Mouse (Mus musculus): ENCODE measurements around the gene Ddit4.

Ddit4 gene

DNA sequence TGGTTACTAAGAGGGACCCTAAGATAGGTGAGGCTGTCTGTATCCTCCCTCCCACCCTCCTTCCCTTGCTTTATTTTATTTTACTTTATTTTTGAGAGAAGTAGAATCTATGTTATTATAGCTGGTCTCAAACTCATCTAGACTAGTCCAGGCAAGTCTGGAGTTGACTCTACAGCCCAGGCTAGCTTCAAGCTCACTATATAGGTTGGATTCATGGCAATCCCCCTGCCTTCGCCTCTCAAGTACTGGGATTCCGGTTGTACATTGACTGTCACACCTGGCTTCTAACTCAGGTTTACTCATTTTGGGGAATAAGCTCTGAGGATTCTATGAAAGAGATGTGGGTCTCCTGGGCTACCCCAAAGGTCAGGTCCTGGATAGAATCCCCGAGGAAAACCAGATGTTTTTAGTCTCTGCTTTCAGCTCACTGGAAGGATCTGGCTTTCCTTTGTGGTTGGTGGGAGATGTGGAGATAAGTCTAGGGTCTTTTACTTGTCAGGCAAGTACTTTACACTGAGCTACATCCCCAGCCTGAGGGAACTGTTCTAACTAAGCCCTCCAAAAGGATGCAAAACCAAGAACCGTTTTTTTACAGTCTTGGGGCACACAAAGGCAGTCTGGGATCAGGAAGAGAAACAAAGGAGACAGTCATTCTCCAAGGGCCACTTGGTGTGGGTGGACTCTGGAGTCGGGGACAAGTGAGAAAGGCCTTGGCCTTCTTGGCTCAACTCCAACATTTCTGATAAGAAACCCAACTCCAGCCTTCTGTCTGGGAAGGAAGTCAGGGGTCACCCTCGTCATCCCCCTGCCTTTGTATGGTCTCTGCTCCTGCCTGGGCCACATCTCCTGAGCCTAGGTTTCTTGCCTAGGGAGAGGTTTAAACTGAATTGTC is 3.0 kb downstream of the Ddit4 start:
- no peak for DNase-seq (ENCODE audit: low spot score)

DNA sequence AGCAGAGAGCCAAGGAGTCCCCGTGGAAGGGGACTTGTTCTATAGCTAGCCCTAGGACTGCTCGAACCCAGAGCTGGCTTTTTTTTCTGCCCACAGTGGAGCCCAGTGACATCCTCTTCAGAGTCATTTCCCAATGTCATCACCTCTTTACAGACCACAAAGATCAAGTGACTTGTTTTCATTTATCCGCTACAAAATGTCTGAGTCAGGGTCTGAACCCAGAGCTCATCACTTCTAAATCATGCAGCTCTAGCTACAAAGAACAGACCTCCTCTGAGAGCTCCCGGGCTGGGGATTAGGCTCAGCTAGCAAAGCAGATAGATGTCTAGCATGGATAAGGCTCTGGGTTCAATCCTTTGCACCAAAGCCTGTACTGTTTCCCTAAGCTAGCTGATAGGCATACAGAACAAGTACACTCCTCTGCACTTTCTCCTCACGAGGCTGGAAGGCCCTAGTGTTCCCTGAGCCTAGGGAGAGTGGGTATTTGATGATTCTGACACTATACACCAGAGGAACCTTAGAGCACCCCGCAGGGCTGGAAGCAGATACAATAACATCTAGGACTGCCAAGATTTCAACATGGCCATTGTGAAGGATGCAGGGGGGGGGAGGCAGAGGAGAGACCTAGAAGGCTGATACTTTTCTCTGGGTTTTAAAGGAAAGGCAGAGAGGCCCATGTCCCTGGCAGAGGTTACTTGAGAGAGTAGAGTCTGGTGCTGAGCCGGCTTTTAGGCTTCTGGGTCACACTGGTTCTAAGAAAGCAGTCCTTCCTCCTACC is 4.1 kb downstream of the Ddit4 start:
- DNase-seq (ENCODE audit: low spot score) = no peak

DNA sequence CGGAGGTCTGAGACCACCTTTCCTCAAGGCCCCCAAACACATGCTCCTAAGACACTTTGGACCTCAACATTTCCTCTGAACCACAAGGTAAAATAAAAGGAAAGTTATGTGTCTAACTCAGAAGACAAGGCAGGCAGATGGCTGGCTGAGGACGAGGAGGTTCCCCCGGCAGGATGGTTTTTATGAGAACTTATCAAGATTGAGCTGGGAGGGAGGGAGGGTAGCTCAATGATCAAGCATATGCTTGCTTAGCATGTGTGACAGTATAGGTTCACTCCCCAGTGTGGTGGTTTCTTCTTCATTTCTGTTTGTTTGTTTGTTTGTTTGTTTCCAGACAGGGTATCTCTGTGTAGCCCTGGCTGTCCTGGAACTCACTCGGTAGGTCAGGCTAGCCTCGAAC is 5.3 kb downstream of the Ddit4 start:
- DNase-seq (ENCODE audit: low spot score) = no peak

DNA sequence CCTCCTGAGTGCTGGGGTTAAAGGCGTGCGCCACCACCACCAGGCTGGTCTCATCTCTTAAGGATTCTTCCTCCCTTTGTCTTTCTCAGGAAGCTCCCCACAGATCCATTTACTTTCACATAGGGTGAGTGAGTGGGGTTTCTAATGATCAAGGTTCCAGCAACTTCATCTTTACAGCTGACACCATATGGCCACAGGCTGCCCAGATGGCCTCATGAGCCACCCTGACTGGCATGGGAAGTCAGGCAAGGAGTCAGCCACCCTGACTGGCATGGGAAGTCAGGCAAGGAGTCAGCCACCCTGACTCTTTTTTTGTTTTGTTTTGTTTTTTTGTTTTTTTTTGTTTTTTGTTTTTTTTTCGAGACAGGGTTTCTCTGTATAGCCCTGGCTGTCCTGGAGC is 6.2 kb downstream of the Ddit4 start:
- DNase-seq (ENCODE audit: low spot score) = no peak

DNA sequence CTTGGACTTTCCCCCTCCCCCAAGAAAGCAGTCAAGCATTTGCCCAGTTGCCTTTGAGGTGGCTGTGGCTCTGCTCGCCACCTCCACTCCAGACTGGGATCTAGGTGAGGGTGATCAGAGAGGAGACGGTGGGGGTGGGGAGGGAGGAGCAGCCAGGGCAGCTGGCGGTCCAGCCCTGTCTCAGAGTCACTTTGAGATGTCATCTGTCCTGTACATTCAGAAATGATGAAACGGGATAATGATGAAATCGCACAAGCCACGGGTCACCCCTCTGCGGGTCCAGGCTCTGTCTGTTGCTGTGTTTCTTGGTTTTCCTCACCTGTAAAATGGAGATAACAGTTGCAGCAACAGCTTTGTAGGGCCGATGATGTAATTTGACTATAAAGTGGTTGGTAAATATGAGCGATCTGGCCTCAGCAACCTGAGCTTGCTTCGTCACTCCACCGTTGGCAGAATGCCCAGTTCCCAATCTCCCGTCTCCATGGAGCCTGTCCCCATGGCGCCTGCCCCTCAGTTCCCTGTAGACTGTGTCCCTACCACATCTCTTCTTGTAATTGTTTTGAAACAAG is 8.1 kb downstream of the Ddit4 start:
- DNase-seq (ENCODE audit: low spot score) = no peak

DNA sequence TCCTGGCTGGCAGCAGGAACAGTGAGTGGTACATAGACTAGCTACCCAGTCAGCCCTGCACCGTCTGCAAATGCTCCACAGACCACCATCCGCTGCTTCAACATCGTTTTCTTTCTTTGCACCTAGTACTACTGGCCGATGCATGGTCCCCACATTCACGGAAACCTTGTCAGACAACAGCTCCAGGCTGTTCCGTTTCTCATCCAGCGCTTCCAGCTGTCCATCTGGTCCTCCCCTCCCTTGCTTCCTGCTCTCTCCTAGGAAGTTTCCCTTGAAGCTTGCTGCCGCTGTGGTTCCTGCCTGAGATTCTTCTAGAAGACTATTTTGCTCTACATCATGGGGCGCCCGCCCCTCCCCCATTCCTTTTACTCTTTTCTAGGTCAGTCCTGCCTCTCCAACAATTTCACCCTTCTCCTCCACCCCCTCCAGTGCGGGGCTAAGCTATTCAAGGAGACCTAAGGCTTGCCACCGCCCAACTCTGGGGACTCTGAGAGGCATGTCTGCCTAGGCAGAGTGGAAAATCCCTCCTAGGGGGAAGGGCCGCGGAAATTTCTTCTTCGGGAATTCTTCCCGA is 8.7 kb downstream of the Ddit4 start:
- no peak for DNase-seq (ENCODE audit: low spot score)

DNA sequence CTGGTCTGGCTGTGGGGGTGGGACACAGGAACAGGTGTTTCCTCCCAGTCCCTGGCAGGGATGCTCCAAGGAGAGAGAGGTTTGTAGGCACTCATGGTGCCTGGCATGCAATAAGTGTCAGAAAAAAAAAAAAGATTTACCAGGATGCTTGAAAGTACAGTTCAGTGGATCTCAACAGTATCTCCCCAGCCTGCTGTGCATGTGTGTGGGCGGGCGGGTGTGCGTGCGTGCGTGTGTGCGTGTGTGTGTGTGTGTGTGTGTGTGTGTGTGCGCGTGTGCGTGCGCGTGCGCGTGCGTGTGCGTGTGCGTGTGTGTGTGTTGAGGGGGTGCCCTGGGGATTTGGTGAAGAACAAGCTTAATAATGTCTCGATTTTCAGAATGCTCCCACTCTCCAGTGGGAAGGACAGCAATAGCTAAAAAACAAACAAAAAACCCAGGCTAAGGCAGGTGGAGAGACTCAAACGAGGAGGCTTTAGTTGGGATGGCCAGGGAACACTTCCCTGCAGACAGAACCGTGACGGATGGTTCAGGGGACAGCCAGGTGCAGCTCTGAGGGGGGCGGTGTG is 9.3 kb downstream of the Ddit4 start:
- DNase-seq (ENCODE audit: low spot score) = no peak

DNA sequence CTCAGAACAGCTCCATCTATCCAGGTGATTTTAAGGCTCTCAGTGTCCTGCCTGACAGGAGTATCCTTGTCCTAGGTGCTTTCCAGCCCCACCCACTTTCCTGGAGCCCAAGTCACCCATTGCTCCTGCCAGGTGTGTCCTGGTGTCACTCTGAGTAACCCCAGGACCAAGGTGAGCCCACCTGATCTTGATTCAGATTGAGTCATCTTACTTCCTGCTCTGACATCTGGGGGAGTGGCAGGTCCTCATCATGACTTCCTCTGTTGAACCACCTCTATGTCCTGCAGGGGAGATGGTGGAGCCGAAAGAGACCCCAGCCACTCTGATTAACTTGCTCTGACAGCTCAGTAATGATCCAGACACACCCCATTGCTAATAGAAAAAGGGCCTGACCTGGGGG is 12.6 kb downstream of the Ddit4 start:
- DNase-seq (ENCODE audit: low spot score) = no peak

DNA sequence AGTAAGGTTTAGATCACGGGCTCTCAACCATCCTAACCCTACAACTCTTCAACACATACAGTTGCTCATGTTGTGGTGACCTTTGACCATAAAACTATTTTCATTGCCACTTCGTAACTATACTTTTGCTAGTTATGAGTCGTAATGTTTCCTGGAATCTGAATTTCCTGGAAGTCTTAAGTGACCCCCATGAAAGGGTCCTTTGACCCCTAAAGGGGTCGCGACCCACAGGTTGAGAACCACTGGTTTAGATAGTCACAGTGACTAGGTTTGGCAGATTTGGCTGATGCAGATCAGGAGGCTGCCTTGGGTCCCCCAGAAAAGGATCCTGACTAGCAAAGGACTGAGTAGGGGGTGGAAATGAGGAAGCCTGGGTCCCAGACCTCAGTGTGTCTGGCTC is 13.0 kb downstream of the Ddit4 start:
- no peak for DNase-seq (ENCODE audit: low spot score)

DNA sequence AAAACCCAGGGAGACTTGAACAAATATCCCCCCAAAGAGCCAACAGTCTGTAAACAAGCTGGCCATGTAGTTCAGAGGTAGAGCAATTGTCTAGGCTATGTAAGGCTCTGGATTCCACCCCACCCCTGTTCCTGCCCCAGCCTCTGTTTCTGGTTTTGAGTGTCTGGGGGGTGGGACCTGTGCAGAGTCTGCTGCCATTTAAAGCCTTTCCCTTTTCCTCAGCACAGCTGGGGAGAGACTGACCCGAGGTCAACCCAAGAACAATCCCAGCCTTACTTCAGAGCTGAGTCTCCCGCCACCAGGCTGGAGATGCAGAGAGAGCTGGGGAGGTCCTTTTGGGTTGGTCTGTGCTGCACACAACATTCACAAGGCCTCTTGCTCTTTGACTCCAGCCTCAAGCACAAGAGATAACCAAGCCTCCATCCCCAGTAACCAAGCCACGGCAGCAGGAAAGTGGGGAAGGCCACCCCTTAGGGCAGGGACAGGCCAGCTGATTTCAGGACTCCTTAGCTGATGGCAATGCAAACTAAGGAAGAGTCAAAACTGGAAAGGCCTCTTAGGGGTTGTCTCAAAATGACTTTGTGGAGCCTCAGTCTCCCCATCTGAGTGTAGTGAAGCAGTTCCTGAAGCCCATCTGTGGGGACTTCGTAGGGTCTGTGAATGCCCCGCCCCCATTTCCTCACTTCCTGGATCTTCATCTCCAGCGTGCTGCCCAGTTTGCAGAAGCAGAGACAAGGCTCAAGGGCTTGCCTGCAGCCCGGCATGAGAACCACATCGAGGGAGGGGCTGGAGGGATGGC is 15.4 kb downstream of the Ddit4 start:
- DNase-seq (ENCODE audit: low spot score) = no peak

DNA sequence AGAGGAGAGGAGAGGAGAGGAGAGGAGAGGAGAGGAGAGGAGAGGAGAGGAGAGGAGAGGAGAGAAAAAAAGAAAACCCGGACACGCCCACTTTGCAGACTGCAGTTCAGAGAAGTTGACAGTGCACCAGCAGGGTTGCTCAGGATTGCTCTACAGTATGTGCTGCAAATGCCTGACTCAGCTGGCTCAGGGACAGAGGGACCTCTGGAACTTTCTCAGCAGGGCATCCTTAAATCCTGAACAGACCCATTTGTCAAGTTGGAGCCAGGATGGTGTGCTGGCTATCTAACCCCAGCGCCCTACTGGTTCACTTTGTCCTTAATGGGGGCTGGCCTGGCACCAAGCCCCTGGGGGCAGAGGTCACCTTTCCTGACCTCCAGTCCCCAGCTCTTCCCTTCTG is 17.6 kb downstream of the Ddit4 start:
- DNase-seq (ENCODE audit: low spot score) = no peak

DNA sequence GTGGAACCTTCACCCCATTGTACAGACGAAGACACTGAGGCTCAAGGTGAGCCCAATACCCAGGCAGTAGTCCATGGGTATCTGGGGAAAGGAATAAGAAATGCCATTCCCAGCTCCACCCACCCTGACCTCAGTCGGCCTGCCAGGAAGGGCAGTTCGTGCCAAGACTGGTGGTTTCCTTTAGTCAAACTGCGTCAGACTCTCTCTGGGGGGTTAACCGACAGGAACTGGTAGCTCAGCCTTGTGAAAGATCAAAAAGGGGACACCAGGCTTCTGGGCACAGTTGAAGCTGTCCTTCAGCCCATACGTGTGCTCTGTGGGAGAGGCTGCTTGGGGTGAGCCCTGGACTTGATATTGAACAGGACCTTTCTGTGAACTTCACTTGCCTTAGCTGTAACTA is 19.1 kb downstream of the Ddit4 start:
- DNase-seq (ENCODE audit: low spot score) = no peak

DNA sequence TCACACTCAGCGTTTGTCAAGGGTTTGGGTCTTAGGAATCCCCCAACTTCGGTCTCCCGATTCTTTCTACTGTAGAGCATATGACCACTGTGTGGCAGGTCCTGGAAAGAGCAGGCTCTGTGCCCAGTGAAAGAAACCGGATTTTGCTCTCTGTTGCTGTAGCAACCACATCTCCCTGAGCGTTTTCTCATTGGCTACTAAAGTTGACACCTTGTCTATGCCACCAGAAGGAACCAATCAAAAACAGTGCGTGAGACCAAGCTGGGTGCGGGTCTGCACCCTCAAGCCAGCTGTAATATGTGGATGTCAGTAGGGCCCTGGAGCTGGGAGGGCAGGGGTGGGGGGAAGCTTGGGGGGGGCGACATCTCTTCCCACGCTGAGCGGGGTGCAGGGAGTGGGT is 20.6 kb downstream of the Ddit4 start:
- no peak for DNase-seq (ENCODE audit: low spot score)

DNA sequence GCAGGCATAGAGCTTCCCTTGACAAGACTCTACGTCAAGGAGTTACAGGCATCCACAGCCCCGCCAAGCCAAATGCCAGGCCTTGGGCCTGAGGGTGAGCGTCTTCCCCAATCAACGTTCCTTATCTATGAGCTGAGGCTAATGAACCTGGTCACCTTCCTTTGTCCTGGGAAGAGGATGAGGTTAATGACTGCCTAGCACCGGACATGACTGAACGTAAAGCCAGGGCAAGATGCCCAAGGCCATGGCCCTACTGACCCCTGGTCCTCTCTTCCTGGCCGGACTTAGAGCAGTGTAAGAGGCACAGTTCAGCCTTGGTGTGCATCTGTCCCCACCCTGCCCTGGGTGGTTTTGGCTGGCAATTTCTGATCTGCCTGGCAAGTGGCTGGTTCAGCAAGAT is 22.4 kb downstream of the Ddit4 start:
- DNase-seq (ENCODE audit: low spot score) = no peak

DNA sequence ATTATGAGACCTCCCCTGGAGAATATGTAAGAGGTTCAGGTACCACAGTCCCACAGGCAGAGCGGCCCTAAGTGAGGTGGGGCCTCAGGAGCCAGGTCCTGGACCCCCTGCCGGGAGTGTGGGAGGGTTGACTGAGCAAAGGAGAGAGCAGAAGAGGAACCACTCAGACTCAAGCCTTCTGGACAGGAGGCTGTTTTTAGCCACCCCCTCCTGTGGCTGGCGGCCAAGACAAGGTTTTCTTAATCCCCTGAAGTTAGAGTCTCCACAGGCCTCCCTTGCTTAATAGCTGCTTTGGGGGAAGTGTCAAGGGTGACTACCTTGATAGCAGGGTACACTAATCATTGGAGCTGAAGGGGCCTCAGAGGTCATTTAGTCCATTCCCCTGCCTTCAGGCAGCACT is 27.3 kb downstream of the Ddit4 start:
- DNase-seq (ENCODE audit: low spot score) = no peak

DNA sequence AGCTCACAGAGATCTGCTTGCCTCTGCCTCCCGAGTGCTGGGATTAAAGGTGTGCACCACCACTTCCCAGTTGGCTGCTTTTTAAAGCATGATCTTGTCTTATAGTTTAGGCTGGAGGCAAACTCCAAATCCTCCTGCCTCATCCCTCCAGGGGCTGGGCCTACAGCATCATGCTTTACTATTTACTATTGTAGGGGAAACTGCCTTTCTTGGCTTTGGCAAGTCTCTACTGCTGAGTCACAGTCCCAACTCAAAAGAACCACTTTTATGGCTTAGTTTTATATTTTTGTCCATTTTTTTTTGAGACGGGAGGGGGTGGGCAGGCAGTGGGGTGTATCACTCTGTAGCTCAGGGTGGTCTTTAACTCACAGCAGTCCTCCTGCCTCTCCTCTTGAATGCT is 28.1 kb downstream of the Ddit4 start:
- no peak for DNase-seq (ENCODE audit: low spot score)

DNA sequence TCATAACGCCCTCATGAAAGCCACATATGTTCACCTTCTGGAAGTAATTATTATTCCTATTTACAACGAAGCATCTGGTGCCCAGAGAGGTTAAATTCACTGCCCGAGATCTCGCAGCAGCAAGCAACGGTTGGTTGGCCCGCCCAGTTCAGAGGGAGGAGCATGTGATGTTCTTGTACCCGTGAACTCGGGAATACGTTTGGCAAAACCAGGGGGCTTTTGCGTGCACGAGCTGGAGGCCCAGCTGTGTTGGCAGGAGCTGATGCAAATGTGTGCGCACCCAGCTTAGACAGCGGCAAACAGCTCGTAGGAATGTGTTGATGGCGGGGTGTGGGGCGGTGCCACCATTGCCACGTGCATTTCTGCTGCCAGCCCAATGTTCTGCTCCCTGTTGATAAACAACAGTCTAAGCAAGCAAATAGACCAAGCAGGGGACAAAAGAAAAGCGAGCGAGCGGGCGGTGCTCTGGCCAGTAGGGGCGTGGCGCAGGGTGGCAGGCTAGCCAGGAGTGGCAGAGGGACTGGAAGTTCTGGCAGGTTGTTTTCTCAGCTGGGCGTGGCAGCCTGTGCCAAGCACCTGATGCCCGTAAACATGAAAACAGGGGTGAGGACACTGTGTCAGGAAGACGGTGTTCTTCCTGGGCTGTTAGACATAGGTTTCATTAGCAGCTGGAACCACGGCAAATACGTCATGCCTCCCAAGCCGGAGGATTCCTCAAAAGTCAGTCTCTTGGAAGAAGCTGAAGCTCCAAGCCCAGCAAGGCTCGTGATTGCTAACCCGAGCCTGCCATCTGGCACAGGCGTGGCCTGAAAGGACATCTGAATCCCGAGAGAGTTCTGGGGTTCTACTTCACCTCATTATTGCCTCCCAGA is 30.6 kb downstream of the Ddit4 start:
- DNase-seq (ENCODE audit: low spot score) = no peak

DNA sequence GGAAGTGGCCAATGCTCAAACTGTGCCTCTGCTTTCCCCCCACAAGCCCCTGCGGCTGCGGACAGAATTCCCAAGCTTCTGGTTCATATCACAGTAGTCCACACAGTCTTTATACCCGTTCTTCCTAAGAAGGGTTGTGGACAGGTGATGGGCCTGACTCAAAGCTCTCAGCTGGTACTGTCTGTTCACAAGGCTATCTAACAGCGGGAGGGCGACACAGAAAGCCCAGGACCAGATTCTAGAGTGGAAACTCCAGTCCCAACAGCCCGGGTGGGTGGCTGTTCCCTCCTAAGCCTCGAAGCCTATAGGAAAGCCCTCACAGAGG is 31.2 kb downstream of the Ddit4 start:
- no peak for DNase-seq (ENCODE audit: low spot score)

DNA sequence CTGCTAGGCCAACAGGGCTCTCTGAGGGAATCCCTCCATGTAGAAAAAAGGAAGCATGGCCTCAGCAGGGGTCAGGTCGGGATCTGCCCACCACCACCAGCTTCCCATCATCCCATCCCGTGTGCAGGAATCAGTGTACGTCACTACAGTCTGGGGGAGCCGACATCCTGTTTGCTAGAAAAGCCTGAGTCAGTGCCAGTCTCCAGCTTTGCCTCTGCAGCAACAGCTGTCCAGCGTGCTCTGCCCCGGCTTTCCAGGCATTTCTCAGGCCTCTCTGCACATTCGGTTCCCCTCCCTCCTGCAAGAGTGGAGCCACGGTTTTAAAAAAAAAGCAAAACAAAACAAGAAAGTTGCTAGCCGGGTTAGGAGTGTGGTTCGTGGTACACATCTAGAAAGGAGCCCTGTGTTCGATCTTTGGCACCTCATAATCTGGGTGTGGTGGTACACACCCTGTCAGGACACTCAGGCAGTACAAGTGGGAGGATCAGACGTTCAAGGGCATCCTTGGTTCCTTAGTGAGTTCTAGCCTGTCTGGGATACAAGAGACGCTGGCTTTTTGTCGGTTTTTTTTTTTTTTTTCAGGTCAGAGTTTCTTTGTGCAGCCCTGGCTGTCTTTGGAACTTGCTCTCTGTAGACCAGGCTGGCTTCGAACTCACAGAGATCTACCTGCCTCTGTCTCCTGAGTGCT is 32.0 kb downstream of the Ddit4 start:
- DNase-seq (ENCODE audit: low spot score) = no peak

DNA sequence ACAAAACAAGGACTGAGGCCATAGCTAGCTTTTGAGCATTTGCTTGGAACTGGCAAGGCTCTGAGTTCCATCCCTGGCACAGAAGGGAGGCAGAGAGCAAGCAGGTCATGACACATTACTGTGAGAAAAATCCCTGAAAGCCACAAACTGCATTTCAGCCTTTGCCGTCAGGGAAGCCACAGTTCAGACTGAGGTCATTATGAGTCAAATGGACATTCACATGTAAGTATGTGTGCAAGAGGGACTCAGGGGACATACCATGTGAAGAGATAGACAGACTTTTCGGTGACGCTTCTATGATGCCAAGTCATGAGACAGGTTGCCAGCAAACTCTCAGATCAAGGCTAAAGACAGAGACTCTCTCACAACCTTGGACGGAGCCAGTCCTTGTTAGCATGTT is 33.5 kb downstream of the Ddit4 start:
- DNase-seq (ENCODE audit: low spot score) = no peak

All from ovary, postnatal 14 days (tissue).